Mouse (Mus musculus): ENCODE data around the gene Ubiad1. TPM values are rescaled to one million over a fixed set of nuclear protein-coding genes. Genes with fewer than 3 reads are reported as not detected.

Gene Ubiad1
- polyA plus RNA-seq, 1 experiment from 2014 or later, result 25.0 TPM

- WGBS, result 67% methylated on average over 21 of the region's 21 CpGs
- H3K27ac ChIP-seq, result peak overlapping the region; percentile 69
- no peak for DNase-seq (ENCODE audit: low spot score)
These were observed 52.8 kb downstream of the Ubiad1 start for GRCm38 (mm10) chr4:148391714-148392310.

GRCm38 (mm10) chr4:148389635-148390034 lies 54.9 kb downstream of the Ubiad1 start:
- no peak overlapping the region for H3K4me3 ChIP-seq
- H3K36me3 ChIP-seq, result no peaks in the 10 kb centered on the region
- no peaks in the 10 kb centered on the region for H3K9me3 ChIP-seq
- peak overlapping the region; percentile 68 for H3K27ac ChIP-seq
- no peaks in the 10 kb centered on the region for H3K27me3 ChIP-seq (ENCODE audit: insufficient read depth, poor library complexity, severe bottlenecking)
- peaks cover 80% of the 10 kb centered on the region for H3K4me1 ChIP-seq (replicated peaks)
- 64% methylated on average over 7 of the region's 7 CpGs for WGBS
- no peak for DNase-seq (ENCODE audit: low spot score)

More at GRCm38 (mm10) chr4:148391714-148392310, 52.8 kb downstream of the Ubiad1 start:
- Histone ChIP-seq H3K4me1 (replicated peaks) (peaks cover 68% of the 10 kb centered on the region), H3K9me3 (no peaks in the 10 kb centered on the region), H3K36me3 (no peaks in the 10 kb centered on the region), H3K4me3 (no peak overlapping the region), H3K27me3 (ENCODE audit: insufficient read depth, poor library complexity, severe bottlenecking) (no peaks in the 10 kb centered on the region)

- H3K36me3 ChIP-seq, result no peaks in the 10 kb centered on the region
- H3K4me1 ChIP-seq (replicated peaks), result peaks cover 80% of the 10 kb centered on the region
- DNase-seq (ENCODE audit: low spot score), result no peak
- 73% methylated on average over 6 of the region's 6 CpGs for WGBS
- no peaks in the 10 kb centered on the region for H3K27me3 ChIP-seq (ENCODE audit: insufficient read depth, poor library complexity, severe bottlenecking)
- H3K9me3 ChIP-seq, result no peaks in the 10 kb centered on the region
- no peak overlapping the region for H3K4me3 ChIP-seq
- H3K27ac ChIP-seq, result peak overlapping the region; percentile 88; the same call in 1 of the 2 replicates
These were observed 55.5 kb downstream of the Ubiad1 start for GRCm38 (mm10) chr4:148389047-148389446.

GRCm38 (mm10) chr4:148385269-148385668 lies 59.3 kb downstream of the Ubiad1 start:
- WGBS, result 62% methylated on average over 7 of the region's 7 CpGs
- no peaks in the 10 kb centered on the region for H3K36me3 ChIP-seq
- peak overlapping the region; percentile 88 for H3K27ac ChIP-seq
- H3K27me3 ChIP-seq (ENCODE audit: insufficient read depth, poor library complexity, severe bottlenecking), result no peaks in the 10 kb centered on the region
- peaks cover 14% of the 10 kb centered on the region for H3K9me3 ChIP-seq
- no peak for DNase-seq (ENCODE audit: low spot score)
- H3K4me3 ChIP-seq, result no peak overlapping the region
- H3K4me1 ChIP-seq (replicated peaks), result peaks cover 62% of the 10 kb centered on the region

Other genes with a start within 250 kb of the Ubiad1 start
- 3.7 and 10.7 TPM in 2 replicates for gene Disp3, start 156.8 kb downstream of the Ubiad1 start, polyA plus RNA-seq (2016; fragmentation: Nextera tagmentation; extraction: Ambion mirVana)
- gene Mtor, start 3.8 kb upstream of the Ubiad1 start, polyA plus RNA-seq (2016; fragmentation: Nextera tagmentation; extraction: Ambion mirVana), result 25.1 and 25.3 TPM in 2 replicates
- gene Angptl7, start 55.7 kb upstream of the Ubiad1 start, polyA plus RNA-seq (2016; fragmentation: Nextera tagmentation; extraction: Ambion mirVana), result 0.29 and 0.31 TPM in 2 replicates
- gene Exosc10, start 113.7 kb upstream of the Ubiad1 start, polyA plus RNA-seq (2016; fragmentation: Nextera tagmentation; extraction: Ambion mirVana), result 92.9 and 97.4 TPM in 2 replicates
- gene Srm, start 146.7 kb upstream of the Ubiad1 start, polyA plus RNA-seq (2016; fragmentation: Nextera tagmentation; extraction: Ambion mirVana), result 190 and 218 TPM in 2 replicates
- 0.09 TPM in 1 of 2 replicates, not detected in the other for gene Masp2, start 157.8 kb upstream of the Ubiad1 start, polyA plus RNA-seq (2016; fragmentation: Nextera tagmentation; extraction: Ambion mirVana)
- gene Tardbp, start 182.2 kb upstream of the Ubiad1 start, polyA plus RNA-seq (2016; fragmentation: Nextera tagmentation; extraction: Ambion mirVana), result 302 and 421 TPM in 2 replicates
- gene Gm572, start 198.5 kb upstream of the Ubiad1 start, polyA plus RNA-seq (2016; fragmentation: Nextera tagmentation; extraction: Ambion mirVana), result not detected in 2 replicates

Measured in hindbrain, embryonic 10.5 days (tissue).